Comparison of ENCODE assay signal across 13 mouse cellular contexts in the genomic region with DNA sequence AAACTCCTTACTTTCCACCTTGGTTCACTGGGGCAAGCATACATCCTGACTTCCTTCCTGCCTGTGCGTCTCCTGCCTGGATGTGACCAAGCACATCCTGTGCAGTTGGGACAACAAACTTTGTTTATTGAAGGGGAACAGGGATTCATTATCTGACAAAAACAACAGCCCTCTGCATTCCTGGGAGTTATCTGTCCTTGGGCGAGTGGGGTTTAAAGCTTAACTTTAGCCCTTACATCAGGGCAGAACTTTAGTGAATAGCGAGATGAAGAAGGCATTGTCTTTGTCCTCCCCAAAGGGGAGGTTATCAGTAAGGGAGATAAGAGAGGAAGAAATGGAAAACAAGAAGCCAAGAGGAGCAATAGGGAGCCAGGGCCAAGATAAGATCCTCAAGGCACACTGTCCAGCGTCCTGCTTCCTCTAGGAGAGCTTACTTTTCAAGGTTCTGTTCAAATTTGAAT. TPM values are rescaled to one million over a fixed set of nuclear protein-coding genes. Genes with fewer than 3 reads are reported as not detected.
DNase-seq lines count a peak whose midpoint lies in the region; ATAC-seq and TF ChIP-seq lines count a peak whose summit lies in the region.
"Had no signal": no experiment of that assay in that cellular context is flagged by ENCODE, and none has a peak within 500 bp of the region (broad histone marks: within the 10 kb centered on the region; RNA-seq: fewer than 3 reads in every experiment).

No protein-coding gene starts in this region.

- WGBS in kidney, embryonic 15.5 days: 31% methylated on average over 4 of the region's 4 CpGs
- WGBS in lung, embryonic 16.5 days: 31% methylated on average over 4 of the region's 4 CpGs
- 54% methylated on average over 4 of the region's 4 CpGs for WGBS in intestine, postnatal 0 days

- DNase-seq in embryo, embryonic 9.5 days (ENCODE audit: extremely low spot score): peak; percentile 11
- no peak for DNase-seq in embryo, embryonic 10.5 days (ENCODE audit: low spot score)
- no peak for DNase-seq in kidney, postnatal 36 days
- DNase-seq in R1 (ENCODE audit: low read depth, low spot score): peak; percentile 15
- DNase-seq: cerebellum, adult 11-12 months; gastrocnemius, postnatal 36 days; midbrain, embryonic 14.5 days had no signal

- no peak overlapping the region for H3K4me2 ChIP-seq in kidney, embryonic 15.5 days
- no peak overlapping the region for H3K4me2 ChIP-seq in lung, embryonic 16.5 days (ENCODE audit: low read depth, low read length)
- H3K4me2 ChIP-seq in intestine, postnatal 0 days (replicated peaks; ENCODE audit: low read depth): no peak overlapping the region
- H3K4me2 ChIP-seq: neural tube, embryonic 12.5 days had no signal

- no peaks in the 10 kb centered on the region for H3K27me3 ChIP-seq in kidney, embryonic 15.5 days
- no peaks in the 10 kb centered on the region for H3K27me3 ChIP-seq in lung, embryonic 16.5 days (ENCODE audit: control insufficient read depth, insufficient read depth, low read depth, low read length)
- no peaks in the 10 kb centered on the region for H3K27me3 ChIP-seq in intestine, postnatal 0 days (replicated peaks; ENCODE audit: control insufficient read depth, insufficient read depth, low read length)
- H3K27me3 ChIP-seq: neural tube, embryonic 12.5 days had no signal

- no peak for ATAC-seq in kidney, embryonic 15.5 days (replicated peaks; ENCODE audit: low FRiP score)
- ATAC-seq in lung, embryonic 16.5 days (ENCODE audit: low read depth): no peak
- no peak for ATAC-seq in intestine, postnatal 0 days
- ATAC-seq: forebrain, embryonic 14.5 days; hindbrain, postnatal 0 days had no signal

- 0 out of 2 replicates have a peak, but pooled peaks cover 5% of the 10 kb centered on the region for H3K4me1 ChIP-seq in kidney, embryonic 15.5 days
- H3K4me1 ChIP-seq in lung, embryonic 16.5 days (replicated peaks; ENCODE audit: control insufficient read depth, insufficient read depth, low read length): no peaks in the 10 kb centered on the region
- H3K4me1 ChIP-seq in intestine, postnatal 0 days (replicated peaks; ENCODE audit: control insufficient read depth, insufficient read depth, low read length): no peaks in the 10 kb centered on the region; the same call in 1 of the 2 replicates
- H3K4me1 ChIP-seq: neural tube, embryonic 12.5 days had no signal

- no peak overlapping the region for H3K9ac ChIP-seq in kidney, embryonic 15.5 days
- H3K9ac ChIP-seq in lung, embryonic 16.5 days (ENCODE audit: low read length): no peak overlapping the region
- no peak overlapping the region for H3K9ac ChIP-seq in intestine, postnatal 0 days (ENCODE audit: low read depth, low read length)
- H3K9ac ChIP-seq: neural tube, embryonic 12.5 days had no signal

- peak overlapping the region; percentile 72 for H3K27ac ChIP-seq in kidney, embryonic 15.5 days
- peak overlapping the region; percentile 5; the same call in 1 of the 2 replicates for H3K27ac ChIP-seq in lung, embryonic 16.5 days (ENCODE audit: low read length)
- H3K27ac ChIP-seq in intestine, postnatal 0 days (ENCODE audit: low read depth, low read length): no peak overlapping the region
- H3K27ac ChIP-seq: hindbrain, postnatal 0 days; neural tube, embryonic 12.5 days had no signal

- no peaks in the 10 kb centered on the region for H3K36me3 ChIP-seq in kidney, embryonic 15.5 days
- no peaks in the 10 kb centered on the region for H3K36me3 ChIP-seq in lung, embryonic 16.5 days (ENCODE audit: control insufficient read depth, insufficient read depth, low read length)
- no peaks in the 10 kb centered on the region for H3K36me3 ChIP-seq in intestine, postnatal 0 days (ENCODE audit: control insufficient read depth, insufficient read depth)
- H3K36me3 ChIP-seq: neural tube, embryonic 12.5 days had no signal

- no peak for TF ChIP-seq CTCF in intestine, postnatal 0 days (IDR thresholded peaks at IDR 0.05; ENCODE audit: low read depth)

- H3K9me3 ChIP-seq in kidney, embryonic 15.5 days (replicated peaks): no peaks in the 10 kb centered on the region
- no peaks in the 10 kb centered on the region for H3K9me3 ChIP-seq in lung, embryonic 16.5 days (ENCODE audit: control insufficient read depth, low read length)
- H3K9me3 ChIP-seq in intestine, postnatal 0 days (ENCODE audit: control insufficient read depth): no peaks in the 10 kb centered on the region
- H3K9me3 ChIP-seq: neural tube, embryonic 12.5 days had no signal

- no peak overlapping the region for H3K4me3 ChIP-seq in kidney, embryonic 15.5 days (replicated peaks)
- H3K4me3 ChIP-seq in lung, embryonic 16.5 days (ENCODE audit: low read length): no peak overlapping the region
- H3K4me3 ChIP-seq in intestine, postnatal 0 days (ENCODE audit: low read depth, low read length): no peak overlapping the region
- H3K4me3 ChIP-seq: neural tube, embryonic 12.5 days had no signal

RNA-seq across cellular contexts. Expression of a gene that starts 3.0 kb away (rescaled TPM):
- polyA plus RNA-seq in kidney, embryonic 15.5 days (2015; fragmentation: Nextera tagmentation; extraction: Ambion mirVana): 6.2 and 6.4 TPM in 2 replicates
- 6.0 and 6.5 TPM in 2 replicates for polyA plus RNA-seq in lung, embryonic 16.5 days (2015; fragmentation: Nextera tagmentation; extraction: Ambion mirVana)
- 7.9 and 8.1 TPM in 2 replicates for polyA plus RNA-seq in intestine, postnatal 0 days (2015; fragmentation: Nextera tagmentation; extraction: Ambion mirVana)

Comparison
In these comparisons a context has a peak if more than half of its experiments do, and no peak if none do; other contexts are left out.
1. DNase-seq: peak in embryo, embryonic 9.5 days (single experiment) and R1 (single experiment); none in embryo, embryonic 10.5 days (single experiment) and kidney, postnatal 36 days (0 of 2).